Mouse (Mus musculus): Measurements from ENCODE around the gene Ciita. TPM values are rescaled to one million over a fixed set of nuclear protein-coding genes. Genes with fewer than 3 reads are reported as not detected.

The Ciita gene
- 1.1 TPM for polyA plus RNA-seq (2017; shearing (Covaris generic))

GRCm38 (mm10) chr16:10479857-10480256, at the start of gene Ciita:
Gene Ciita, plus strand, starts transcription at chr16:10480059.

GRCm38 (mm10) chr16:10447264-10447594, 32.6 kb upstream of the Ciita start, which contains the start of gene Tvp23a:
Gene Tvp23a, minus strand, starts transcription at chr16:10447362.

GRCm38 (mm10) chr16:10542698-10543365, 63.0 kb downstream of the Ciita start, which contains the start of gene Dexi:
Gene Dexi, minus strand, starts transcription at chr16:10543054.

GRCm38 (mm10) chr16:10544995-10545622, 65.2 kb downstream of the Ciita start, which contains the start of gene Clec16a:
Gene Clec16a, plus strand, starts transcription at chr16:10545339.

Other genes starting within 250 kb of the Ciita start
- 0.07 TPM for gene Emp2, start 166.1 kb upstream of the Ciita start, polyA plus RNA-seq (2017; shearing (Covaris generic))
- gene Tekt5, start 84.6 kb upstream of the Ciita start, polyA plus RNA-seq (2017; shearing (Covaris generic)), result not detected
- 37.9 TPM for gene Nubp1, start 68.1 kb upstream of the Ciita start, polyA plus RNA-seq (2017; shearing (Covaris generic))
- 1.3 TPM for gene Tvp23a, start 32.7 kb upstream of the Ciita start, polyA plus RNA-seq (2017; shearing (Covaris generic))
- 4.0 TPM for gene Dexi, start 63.0 kb downstream of the Ciita start, polyA plus RNA-seq (2017; shearing (Covaris generic))
- gene Clec16a, start 65.3 kb downstream of the Ciita start, polyA plus RNA-seq (2017; shearing (Covaris generic)), result 21.4 TPM